Mouse (Mus musculus) left cerebral cortex, adult 2 months (tissue): ENCODE measurements around the gene Phf12. TPM values are rescaled to one million over a fixed set of nuclear protein-coding genes. Genes with fewer than 3 reads are reported as not detected.

Experiments used
- DNase-seq, 2 experiments: peaks; one replicate each; pipeline ENCODE4 v3.0.0; 2021 to 2022; ENCODE audit warnings: low spot score in 2 of 2, mixed read lengths in 1 of 2; ENCODE audit errors: extremely low spot score in 1 of 2
- H3K27ac ChIP-seq: fragments of 200-600 bp; 2 replicates; pipeline ENCODE4 v1.8.1; 2022
- H3K4me3 ChIP-seq: fragments of 200-600 bp; 2 replicates; pipeline ENCODE4 v1.8.1; 2022
- CTCF ChIP-seq: fragments of 200-600 bp; IDR thresholded peaks from 2 replicates; pipeline ENCODE4 v1.8.1; 2022; ENCODE audit warnings: antibody characterized with exemption, mild to moderate bottlenecking, moderate library complexity
- intact Hi-C: fragments of 180-260 bp; cut with DNase I; formaldehyde crosslinking; loops from one replicate; pipeline ENCODE4 v1.15.1; 2025
- total RNA-seq, 2 experiments: library from RNA; stranded (reverse); gene quantifications; 2 replicates each; pipeline ENCODE4 v1.2.3; 2021

Gene Phf12
- total RNA-seq, 2 experiments from 2014 or later = 58.9 to 59.2 TPM

GRCm38 (mm10) chr11:77974325-77974724 lies 8.2 kb upstream of the Phf12 start:
- TF ChIP-seq CTCF = no peak
- H3K4me3 ChIP-seq = no peak overlapping the region
- H3K27ac ChIP-seq = no peak overlapping the region
- intact Hi-C loops = no loop called here
- no peak for DNase-seq

- intact Hi-C loops = no loop called here
- no peak for DNase-seq
- no peak; the same call in 1 of the 2 replicates for TF ChIP-seq CTCF
Observed at GRCm38 (mm10) chr11:77975873-77976272, 6.7 kb upstream of the Phf12 start.

GRCm38 (mm10) chr11:77978161-77978560 lies 4.4 kb upstream of the Phf12 start:
- peak in 1 of 2 experiments; percentile 7 for DNase-seq
- no peak for TF ChIP-seq CTCF
- intact Hi-C loops = no loop called here
- H3K27ac ChIP-seq = no peak overlapping the region
- H3K4me3 ChIP-seq = no peak overlapping the region

More at GRCm38 (mm10) chr11:77975873-77976272, 6.7 kb upstream of the Phf12 start:
- H3K4me3 ChIP-seq = no peak overlapping the region
- H3K27ac ChIP-seq = no peak overlapping the region

- no peak overlapping the region for H3K4me3 ChIP-seq
- H3K27ac ChIP-seq = no peak overlapping the region
- peak in 1 of 2 experiments; percentile 9 for DNase-seq
- intact Hi-C loops = no loop called here
- no peak for TF ChIP-seq CTCF
Observed at GRCm38 (mm10) chr11:77979221-77979809, 3.2 kb upstream of the Phf12 start.

- TF ChIP-seq CTCF = peak; percentile 73
- DNase-seq = peak in 1 of 2 experiments; percentile 48
- intact Hi-C loops = loop anchor here (10.0 kb wide), 1 partner anchor 486 kb away; the partner anchor contains the start of gene Git1
- H3K4me3 ChIP-seq = no peak overlapping the region; the same call in 1 of the 2 replicates
- H3K27ac ChIP-seq = peak overlapping the region; percentile 78
Observed at GRCm38 (mm10) chr11:77980281-77981204, 2.0 kb upstream of the Phf12 start.

GRCm38 (mm10) chr11:77981609-77982440 lies 729 bp upstream of the Phf12 start:
- Histone ChIP-seq H3K4me3 (peak overlapping the region; percentile 54), H3K27ac (peak overlapping the region; percentile 100)
- DNase-seq = peak; percentile 90 to 94
- intact Hi-C loops = loop anchor here (1.0 to 10.0 kb wide), 2 partner anchors 201 to 487 kb away; partner anchors contain the start of genes Git1 and Rpl23a
- no peak for TF ChIP-seq CTCF

GRCm38 (mm10) chr11:77983191-77983936 lies 810 bp downstream of the Phf12 start:
- Histone ChIP-seq H3K4me3 (peak overlapping the region; percentile 83), H3K27ac (peak overlapping the region; percentile 91)
- no peak for TF ChIP-seq CTCF
- intact Hi-C loops = loop anchor here (10.0 kb wide), 1 partner anchor 489 kb away; the partner anchor contains the start of gene Git1
- DNase-seq = peak; percentile 52 to 53

GRCm38 (mm10) chr11:77983937-77984835 lies 1.6 kb downstream of the Phf12 start:
- peak; percentile 64 to 66 for DNase-seq
- peak overlapping the region; percentile 91 for H3K27ac ChIP-seq
- intact Hi-C loops = loop anchor here (10.0 kb wide), 1 partner anchor 489 kb away; the partner anchor contains the start of gene Git1
- H3K4me3 ChIP-seq = peak overlapping the region; percentile 83
- TF ChIP-seq CTCF = no peak; the same call in 1 of the 2 replicates

GRCm38 (mm10) chr11:77984836-77985231 lies 2.3 kb downstream of the Phf12 start:
- peak overlapping the region; percentile 91 for H3K27ac ChIP-seq
- DNase-seq = peak; percentile 32 to 55
- H3K4me3 ChIP-seq = peak overlapping the region; percentile 83
- TF ChIP-seq CTCF = no peak
- intact Hi-C loops = loop anchor here (5.0 to 10.0 kb wide), 2 partner anchors 47 to 490 kb away; partner anchors contain the start of genes Dhrs13 and Git1
